Mouse (Mus musculus): ENCODE measurements around the gene Traf3.

- no peak for TF ChIP-seq POLR2A (IDR thresholded peaks at IDR 0.05; ENCODE audit: borderline replicate concordance, insufficient read depth, low read length)
- TF ChIP-seq CTCF (IDR thresholded peaks at IDR 0.05; ENCODE audit: borderline replicate concordance, insufficient read depth, low read depth, low read length): no peak
Measured at GRCm38 (mm10) chr12:111190891-111191290, 24.7 kb downstream of the Traf3 start.

Data from cerebellum, adult 2 months (tissue).